In the genomic region with DNA sequence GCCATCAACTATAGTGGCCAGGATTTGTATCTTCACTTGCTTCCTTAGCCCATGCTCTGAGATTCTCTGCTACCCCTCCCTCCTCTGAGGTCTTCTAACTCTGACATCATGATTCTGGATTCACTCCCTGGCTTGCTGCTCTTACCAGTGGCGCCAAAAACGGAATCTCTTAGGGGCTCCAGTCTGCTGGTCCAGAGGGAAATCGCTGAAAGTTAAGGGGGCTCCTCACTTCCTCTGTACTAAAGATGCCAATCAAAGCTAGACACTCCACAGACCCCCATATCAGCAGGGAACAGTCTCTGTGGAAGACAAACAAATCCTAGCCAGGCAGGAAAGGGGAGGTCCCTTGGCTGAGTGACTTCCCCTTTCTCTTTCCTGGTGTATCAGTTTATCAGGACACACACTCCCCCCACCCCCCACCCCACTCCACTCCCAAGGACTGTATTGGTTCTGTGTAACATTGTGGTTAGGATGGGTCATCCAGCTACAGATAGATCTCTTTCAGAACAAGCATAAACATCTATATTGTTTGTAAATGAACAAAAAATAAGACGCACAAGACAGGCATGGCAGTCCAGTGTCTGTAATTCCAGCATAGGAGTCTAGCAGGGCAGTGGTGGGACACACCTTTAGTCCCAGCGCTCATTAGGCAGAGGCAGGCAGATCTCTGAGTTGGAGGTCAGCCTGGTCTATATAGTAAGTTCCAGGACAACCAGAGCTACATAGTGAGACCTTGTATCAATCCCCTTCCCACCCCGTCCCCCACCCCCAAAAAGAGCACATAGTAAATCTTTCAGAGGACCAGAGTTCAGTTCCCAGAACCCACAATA, we compare ENCODE assay signal across 8 mouse cellular contexts. TPM values are rescaled to one million over a fixed set of nuclear protein-coding genes. Genes with fewer than 3 reads are reported as not detected.
DNase-seq lines count a peak whose midpoint lies in the region; ATAC-seq and TF ChIP-seq lines count a peak whose summit lies in the region.

No protein-coding gene starts in this region.

- no peak for ATAC-seq in forebrain, embryonic 15.5 days (replicated peaks)
- no peak for ATAC-seq in forebrain, embryonic 14.5 days
- ATAC-seq in kidney, embryonic 16.5 days (ENCODE audit: low FRiP score, low TSS enrichment), result peak; percentile 79

- H3K9me3 ChIP-seq in forebrain, embryonic 15.5 days, result no peaks in the 10 kb centered on the region
- no peaks in the 10 kb centered on the region for H3K9me3 ChIP-seq in forebrain, embryonic 14.5 days (replicated peaks; ENCODE audit: control insufficient read depth, low read length)
- no peaks in the 10 kb centered on the region for H3K9me3 ChIP-seq in kidney, embryonic 16.5 days (ENCODE audit: low read length)

- TF ChIP-seq EP300 in heart, adult 2 months (IDR thresholded peaks at IDR 0.05; ENCODE audit: insufficient read depth, low read depth, low read length), result 0 out of 2 replicates have a peak, but pooled peaks have one; percentile 55

- DNase-seq in forebrain, embryonic 14.5 days (ENCODE audit: low spot score), result no peak
- peak; percentile 70 to 75 for DNase-seq in heart, adult 2 months
- peak; percentile 64 for DNase-seq in lung, postnatal 14 days
- no peak for DNase-seq in Muller cell, postnatal 12 days (ENCODE audit: inconsistent ontology term)
- DNase-seq in right cerebral cortex, postnatal 36 days (ENCODE audit: low spot score in 2 of 2), result no peak
- DNase-seq in cerebellum, postnatal 10 days, result no peak

- no peaks in the 10 kb centered on the region for H3K36me3 ChIP-seq in forebrain, embryonic 15.5 days
- no peaks in the 10 kb centered on the region for H3K36me3 ChIP-seq in forebrain, embryonic 14.5 days (ENCODE audit: control insufficient read depth, insufficient read depth, low read length)
- H3K36me3 ChIP-seq in heart, adult 2 months (ENCODE audit: control insufficient read depth, insufficient read depth, low read length), result no peaks in the 10 kb centered on the region; the same call in 1 of the 2 replicates
- no peaks in the 10 kb centered on the region for H3K36me3 ChIP-seq in kidney, embryonic 16.5 days (ENCODE audit: insufficient read depth, low read length)

- H3K79me2 ChIP-seq in heart, adult 2 months (replicated peaks; ENCODE audit: control insufficient read depth, insufficient read depth, low read length), result no peaks in the 10 kb centered on the region

- WGBS in forebrain, embryonic 15.5 days, result 66% methylated on average over 6 of the region's 6 CpGs
- WGBS in forebrain, embryonic 14.5 days, result 60% methylated on average over 6 of the region's 6 CpGs
- WGBS in heart, adult 2 months, result 38% methylated on average over 6 of the region's 6 CpGs
- WGBS in kidney, embryonic 16.5 days, result 38% methylated on average over 6 of the region's 6 CpGs

- TF ChIP-seq CTCF in heart, adult 2 months (IDR thresholded peaks at IDR 0.05), result no peak

- H3K4me2 ChIP-seq in forebrain, embryonic 15.5 days (replicated peaks), result no peak overlapping the region
- no peak overlapping the region for H3K4me2 ChIP-seq in forebrain, embryonic 14.5 days (ENCODE audit: low read length)
- peak overlapping the region; percentile 53 for H3K4me2 ChIP-seq in kidney, embryonic 16.5 days (replicated peaks; ENCODE audit: low read depth, low read length)

- peaks cover 21% of the 10 kb centered on the region for H3K4me1 ChIP-seq in forebrain, embryonic 15.5 days
- H3K4me1 ChIP-seq in forebrain, embryonic 14.5 days (ENCODE audit: control insufficient read depth, insufficient read depth, low read length), result peaks cover 5% of the 10 kb centered on the region
- H3K4me1 ChIP-seq in heart, adult 2 months (ENCODE audit: control insufficient read depth, insufficient read depth, low read length), result peaks cover 14% of the 10 kb centered on the region; the same call in 1 of the 2 replicates
- H3K4me1 ChIP-seq in kidney, embryonic 16.5 days (ENCODE audit: insufficient read depth, low read length), result peaks cover 46% of the 10 kb centered on the region

- TF ChIP-seq POLR2A in heart, adult 2 months (IDR thresholded peaks at IDR 0.05; ENCODE audit: insufficient read depth, low read depth, low read length), result peak; percentile 71

- 0 out of 2 replicates have a peak overlapping the region, but pooled peaks have one; percentile 34 for H3K27ac ChIP-seq in forebrain, embryonic 15.5 days (replicated peaks)
- H3K27ac ChIP-seq in forebrain, embryonic 14.5 days (ENCODE audit: low read depth, low read length), result no peak overlapping the region
- H3K27ac ChIP-seq in heart, adult 2 months, result peak overlapping the region; percentile 98
- H3K27ac ChIP-seq in kidney, embryonic 16.5 days (ENCODE audit: low read length), result peak overlapping the region; percentile 99

- intact Hi-C loops in heart, adult 2 months (cut with DNase I), result no loop called here

- no peak overlapping the region for H3K4me3 ChIP-seq in forebrain, embryonic 15.5 days
- no peak overlapping the region for H3K4me3 ChIP-seq in forebrain, embryonic 14.5 days (ENCODE audit: low read depth, low read length)
- H3K4me3 ChIP-seq in heart, adult 2 months, result peak overlapping the region; percentile 52
- peak overlapping the region; percentile 31 for H3K4me3 ChIP-seq in kidney, embryonic 16.5 days (ENCODE audit: low read length)

- no peak overlapping the region for H3K9ac ChIP-seq in forebrain, embryonic 15.5 days (replicated peaks)
- H3K9ac ChIP-seq in forebrain, embryonic 14.5 days (ENCODE audit: low read length), result no peak overlapping the region
- peak overlapping the region; percentile 56 for H3K9ac ChIP-seq in heart, adult 2 months (ENCODE audit: low read depth, low read length)
- peak overlapping the region; percentile 62 for H3K9ac ChIP-seq in kidney, embryonic 16.5 days (replicated peaks; ENCODE audit: low read length)

- H3K27me3 ChIP-seq in forebrain, embryonic 15.5 days, result no peaks in the 10 kb centered on the region
- H3K27me3 ChIP-seq in forebrain, embryonic 14.5 days (replicated peaks; ENCODE audit: control insufficient read depth, insufficient read depth, low read length), result no peaks in the 10 kb centered on the region; the same call in 1 of the 2 replicates
- H3K27me3 ChIP-seq in heart, adult 2 months (ENCODE audit: control insufficient read depth, insufficient read depth, low read length), result no peaks in the 10 kb centered on the region
- H3K27me3 ChIP-seq in kidney, embryonic 16.5 days (ENCODE audit: insufficient read depth, low read length), result no peaks in the 10 kb centered on the region

RNA-seq across cellular contexts. Expression of a gene that starts 6.0 kb away (rescaled TPM):
- polyA plus RNA-seq in forebrain, embryonic 15.5 days (2015; fragmentation: Nextera tagmentation; extraction: Ambion mirVana), result 19.6 and 21.4 TPM in 2 replicates
- 16.1 and 22.4 TPM in 2 replicates for polyA plus RNA-seq in forebrain, embryonic 14.5 days (2014; fragmentation: Nextera tagmentation; extraction: Ambion mirVana)
- total RNA-seq in heart, adult 2 months (2021), result 10 to 100 TPM; 29.8 to 31.4 TPM
- 26.1 and 34.1 TPM in 2 replicates for polyA plus RNA-seq in heart, adult 2 months (2012; rRNA removed)
- 25.1 and 29.5 TPM in 2 replicates for polyA plus RNA-seq in kidney, embryonic 16.5 days (2015; fragmentation: Nextera tagmentation; extraction: Ambion mirVana)

RNA-seq across cellular contexts. Expression of a gene that starts 13.6 kb away (rescaled TPM):
- 53.4 and 61.3 TPM in 2 replicates for polyA plus RNA-seq in forebrain, embryonic 15.5 days (2015; fragmentation: Nextera tagmentation; extraction: Ambion mirVana)
- polyA plus RNA-seq in forebrain, embryonic 14.5 days (2014; fragmentation: Nextera tagmentation; extraction: Ambion mirVana), result 80.4 and 80.9 TPM in 2 replicates
- 10 to 100 TPM; 89.1 to 90.3 TPM for total RNA-seq in heart, adult 2 months (2021)
- polyA plus RNA-seq in heart, adult 2 months (2012; rRNA removed), result 130 and 172 TPM in 2 replicates
- polyA plus RNA-seq in kidney, embryonic 16.5 days (2015; fragmentation: Nextera tagmentation; extraction: Ambion mirVana), result 246 and 270 TPM in 2 replicates

RNA-seq across cellular contexts. Expression of a gene that starts 21.3 kb away (rescaled TPM):
- 87.7 and 92.9 TPM in 2 replicates for polyA plus RNA-seq in forebrain, embryonic 15.5 days (2015; fragmentation: Nextera tagmentation; extraction: Ambion mirVana)
- 110 and 118 TPM in 2 replicates for polyA plus RNA-seq in forebrain, embryonic 14.5 days (2014; fragmentation: Nextera tagmentation; extraction: Ambion mirVana)
- total RNA-seq in heart, adult 2 months (2021), result 10 to 100 TPM; 82.5 to 90.1 TPM
- polyA plus RNA-seq in heart, adult 2 months (2012; rRNA removed), result 83.2 and 96.8 TPM in 2 replicates
- 154 TPM in 2 replicates for polyA plus RNA-seq in kidney, embryonic 16.5 days (2015; fragmentation: Nextera tagmentation; extraction: Ambion mirVana)

RNA-seq across cellular contexts. Expression of a gene that starts 28.1 kb away (rescaled TPM):
- polyA plus RNA-seq in forebrain, embryonic 15.5 days (2015; fragmentation: Nextera tagmentation; extraction: Ambion mirVana), result 4.8 and 5.5 TPM in 2 replicates
- 3.0 and 3.4 TPM in 2 replicates for polyA plus RNA-seq in forebrain, embryonic 14.5 days (2014; fragmentation: Nextera tagmentation; extraction: Ambion mirVana)
- total RNA-seq in heart, adult 2 months (2021), result 10 to 100 TPM in 1 of 2 experiments, 1 to 10 TPM in 1; 9.2 to 12.6 TPM
- 12.1 and 13.9 TPM in 2 replicates for polyA plus RNA-seq in heart, adult 2 months (2012; rRNA removed)
- 30.5 and 39.5 TPM in 2 replicates for polyA plus RNA-seq in kidney, embryonic 16.5 days (2015; fragmentation: Nextera tagmentation; extraction: Ambion mirVana)

RNA-seq across cellular contexts. Expression of a gene that starts 46.6 kb away (rescaled TPM):
- 1.4 and 1.5 TPM in 2 replicates for polyA plus RNA-seq in forebrain, embryonic 15.5 days (2015; fragmentation: Nextera tagmentation; extraction: Ambion mirVana)
- 0.76 and 1.3 TPM in 2 replicates for polyA plus RNA-seq in forebrain, embryonic 14.5 days (2014; fragmentation: Nextera tagmentation; extraction: Ambion mirVana)
- total RNA-seq in heart, adult 2 months (2021), result under 1 TPM; 0.23 to 0.36 TPM
- 0.06 and 0.12 TPM in 2 replicates for polyA plus RNA-seq in heart, adult 2 months (2012; rRNA removed)
- 1.7 and 3.2 TPM in 2 replicates for polyA plus RNA-seq in kidney, embryonic 16.5 days (2015; fragmentation: Nextera tagmentation; extraction: Ambion mirVana)

Comparison
In these comparisons a context has a peak if more than half of its experiments do, and no peak if none do; other contexts are left out.
1. H3K4me3 ChIP-seq: peak in heart, adult 2 months (single experiment) and kidney, embryonic 16.5 days (single experiment); none in forebrain, embryonic 15.5 days (single experiment) and forebrain, embryonic 14.5 days (single experiment).
2. H3K9ac ChIP-seq: peak in heart, adult 2 months (single experiment) and kidney, embryonic 16.5 days (single experiment); none in forebrain, embryonic 15.5 days (single experiment) and forebrain, embryonic 14.5 days (single experiment).
3. DNase-seq: peak in heart, adult 2 months (2 of 2) and lung, postnatal 14 days (single experiment); none in forebrain, embryonic 14.5 days (single experiment), Muller cell, postnatal 12 days (single experiment), right cerebral cortex, postnatal 36 days (0 of 2) and cerebellum, postnatal 10 days (0 of 2).